Mouse (Mus musculus) lung, embryonic 15.5 days (tissue): ENCODE measurements around the gene Gli3. TPM values are rescaled to one million over a fixed set of nuclear protein-coding genes. Genes with fewer than 3 reads are reported as not detected.
A peak's percentile ranks its signal among the peaks of the same experiment; 100 is the strongest.

Experiments
- ATAC-seq: fragments of 200-750 bp; cut with Nextera tagmentation; 2 replicates; pipeline ENCODE4 v1.8.0; 2017; ENCODE audit warnings: moderate number of reproducible peaks, borderline replicate concordance; ENCODE audit not compliant: low FRiP score, low TSS enrichment; ENCODE audit errors: extremely low read depth
- H3K27ac ChIP-seq: fragments of 300-500 bp; sonication (generic); 2 replicates; pipeline ENCODE4 v1.5.1; 2015; ENCODE audit warnings: moderate library complexity, mild to moderate bottlenecking, inconsistent platforms
- H3K27me3 ChIP-seq: fragments of 300-500 bp; sonication (generic); 2 replicates; pipeline ENCODE4 v1.6.1; 2015; ENCODE audit warnings: inconsistent platforms
- H3K36me3 ChIP-seq: fragments of 300-500 bp; sonication (generic); 2 replicates; pipeline ENCODE4 v1.6.1; 2015; ENCODE audit warnings: inconsistent platforms
- H3K4me1 ChIP-seq: fragments of 300-500 bp; sonication (generic); 2 replicates; pipeline ENCODE4 v1.6.1; 2015; ENCODE audit warnings: inconsistent platforms
- H3K4me2 ChIP-seq: fragments of 300-500 bp; sonication (generic); 2 replicates; pipeline ENCODE4 v1.6.1; 2015; ENCODE audit warnings: inconsistent platforms, mild to moderate bottlenecking, moderate library complexity
- H3K4me3 ChIP-seq: fragments of 300-500 bp; sonication (generic); 2 replicates; pipeline ENCODE4 v1.5.1; 2015; ENCODE audit warnings: mild to moderate bottlenecking, inconsistent platforms
- H3K9ac ChIP-seq: fragments of 300-500 bp; sonication (generic); 2 replicates; pipeline ENCODE4 v1.6.1; 2015; ENCODE audit warnings: inconsistent platforms
- H3K9me3 ChIP-seq: fragments of 300-500 bp; sonication (generic); 2 replicates; pipeline ENCODE4 v1.6.1; 2016; ENCODE audit warnings: inconsistent platforms
- WGBS: fragments of 180-500 bp; shearing (Covaris S2); methylation state at CpG from one replicate; pipeline ENCODE4 v1.1.7; 2015; 5-methylcytosine and 5-hydroxymethylcytosine counted together
- polyA plus RNA-seq: library from polyadenylated mRNA; unstranded; fragments of >200 nt; fragmentation: Nextera tagmentation; extraction: Ambion mirVana; gene quantifications from 2 replicates; pipeline ENCODE4 v1.2.1, GENCODE M21; 2015

Gene Gli3
- polyA plus RNA-seq, 1 experiment from 2014 or later, result 19.0 TPM

- 0 out of 2 replicates have a peak, but pooled peaks cover 3% of the 10 kb centered on the region for H3K36me3 ChIP-seq
- H3K9me3 ChIP-seq, result no peaks in the 10 kb centered on the region
- no peak overlapping the region for H3K27ac ChIP-seq
- ATAC-seq, result no peak
- WGBS, result 60% methylated on average over 4 of the region's 4 CpGs
- no peak overlapping the region for H3K4me3 ChIP-seq
- no peaks in the 10 kb centered on the region for H3K4me1 ChIP-seq
- no peak overlapping the region for H3K4me2 ChIP-seq
- H3K27me3 ChIP-seq, result no peaks in the 10 kb centered on the region
- H3K9ac ChIP-seq, result no peak overlapping the region
These were observed 35.3 kb downstream of the Gli3 start for GRCm38 (mm10) chr13:15498338-15498737.

GRCm38 (mm10) chr13:15510925-15511324, 47.9 kb downstream of the Gli3 start:
- H3K9ac ChIP-seq, result no peak overlapping the region
- no peaks in the 10 kb centered on the region for H3K36me3 ChIP-seq
- H3K4me3 ChIP-seq, result no peak overlapping the region
- peaks cover 15% of the 10 kb centered on the region for H3K4me1 ChIP-seq
- H3K27ac ChIP-seq, result no peak overlapping the region
- ATAC-seq, result no peak
- no peaks in the 10 kb centered on the region for H3K27me3 ChIP-seq
- H3K9me3 ChIP-seq, result no peaks in the 10 kb centered on the region
- H3K4me2 ChIP-seq, result no peak overlapping the region

- Histone ChIP-seq H3K27ac (no peak overlapping the region; the same call in 1 of the 2 replicates), H3K9ac (no peak overlapping the region), H3K4me3 (no peak overlapping the region), H3K4me2 (no peak overlapping the region), H3K9me3 (no peaks in the 10 kb centered on the region), H3K4me1 (peaks cover 21% of the 10 kb centered on the region), H3K27me3 (no peaks in the 10 kb centered on the region), H3K36me3 (no peaks in the 10 kb centered on the region)
- ATAC-seq, result no peak
- WGBS, result 89% methylated on average over 5 of the region's 5 CpGs
These were observed 50.1 kb downstream of the Gli3 start for GRCm38 (mm10) chr13:15513114-15513513.

GRCm38 (mm10) chr13:15514082-15514481, 51.0 kb downstream of the Gli3 start:
- Histone ChIP-seq H3K27ac (no peak overlapping the region), H3K27me3 (no peaks in the 10 kb centered on the region), H3K9ac (no peak overlapping the region), H3K36me3 (no peaks in the 10 kb centered on the region), H3K4me2 (no peak overlapping the region), H3K4me3 (no peak overlapping the region), H3K9me3 (no peaks in the 10 kb centered on the region), H3K4me1 (peaks cover 21% of the 10 kb centered on the region)
- ATAC-seq, result no peak
- 44% methylated on average over 8 of the region's 8 CpGs for WGBS

GRCm38 (mm10) chr13:15517048-15517760, 54.2 kb downstream of the Gli3 start:
- ATAC-seq, result no peak
- Histone ChIP-seq H3K9me3 (no peaks in the 10 kb centered on the region), H3K4me1 (peaks cover 21% of the 10 kb centered on the region), H3K27me3 (no peaks in the 10 kb centered on the region), H3K4me2 (no peak overlapping the region), H3K9ac (no peak overlapping the region), H3K4me3 (no peak overlapping the region), H3K27ac (no peak overlapping the region), H3K36me3 (no peaks in the 10 kb centered on the region)
- 80% methylated on average over 9 of the region's 9 CpGs for WGBS

- Histone ChIP-seq H3K36me3 (no peaks in the 10 kb centered on the region), H3K27ac (no peak overlapping the region), H3K9ac (no peak overlapping the region), H3K4me1 (0 out of 2 replicates have a peak, but pooled peaks cover 6% of the 10 kb centered on the region), H3K4me3 (no peak overlapping the region), H3K4me2 (no peak overlapping the region), H3K9me3 (no peaks in the 10 kb centered on the region), H3K27me3 (no peaks in the 10 kb centered on the region)
- 52% methylated on average over 2 of the region's 2 CpGs for WGBS
- no peak for ATAC-seq
These were observed 57.3 kb downstream of the Gli3 start for GRCm38 (mm10) chr13:15520353-15520752.

- Histone ChIP-seq H3K4me2 (no peak overlapping the region), H3K27me3 (no peaks in the 10 kb centered on the region), H3K4me1 (peaks cover 4% of the 10 kb centered on the region; the same call in 1 of the 2 replicates), H3K36me3 (no peaks in the 10 kb centered on the region), H3K9ac (no peak overlapping the region), H3K9me3 (no peaks in the 10 kb centered on the region), H3K4me3 (no peak overlapping the region), H3K27ac (no peak overlapping the region)
- 68% methylated on average over 3 of the region's 3 CpGs for WGBS
- ATAC-seq, result no peak
These were observed 59.1 kb downstream of the Gli3 start for GRCm38 (mm10) chr13:15522153-15522552.

GRCm38 (mm10) chr13:15524208-15524607, 61.2 kb downstream of the Gli3 start:
- no peaks in the 10 kb centered on the region for H3K36me3 ChIP-seq
- H3K9me3 ChIP-seq, result no peaks in the 10 kb centered on the region
- 80% methylated on average over 8 of the region's 8 CpGs for WGBS
- H3K4me3 ChIP-seq, result no peak overlapping the region
- peaks cover 8% of the 10 kb centered on the region for H3K4me1 ChIP-seq
- H3K4me2 ChIP-seq, result no peak overlapping the region
- no peak for ATAC-seq
- H3K27me3 ChIP-seq, result no peaks in the 10 kb centered on the region
- no peak overlapping the region for H3K9ac ChIP-seq
- H3K27ac ChIP-seq, result no peak overlapping the region

GRCm38 (mm10) chr13:15526691-15527090, 63.7 kb downstream of the Gli3 start:
- Histone ChIP-seq H3K4me2 (no peak overlapping the region), H3K9me3 (no peaks in the 10 kb centered on the region), H3K4me1 (peaks cover 8% of the 10 kb centered on the region), H3K4me3 (no peak overlapping the region), H3K9ac (no peak overlapping the region), H3K27me3 (no peaks in the 10 kb centered on the region), H3K27ac (no peak overlapping the region), H3K36me3 (no peaks in the 10 kb centered on the region)
- no peak for ATAC-seq
- 85% methylated on average over 4 of the region's 4 CpGs for WGBS

GRCm38 (mm10) chr13:15531568-15531967, 68.5 kb downstream of the Gli3 start:
- no peak overlapping the region for H3K4me2 ChIP-seq
- H3K9ac ChIP-seq, result no peak overlapping the region
- H3K36me3 ChIP-seq, result no peaks in the 10 kb centered on the region
- peaks cover 8% of the 10 kb centered on the region for H3K4me1 ChIP-seq
- no peak for ATAC-seq
- H3K27ac ChIP-seq, result no peak overlapping the region
- H3K9me3 ChIP-seq, result no peaks in the 10 kb centered on the region
- WGBS, result 72% methylated on average over 3 of the region's 3 CpGs
- no peak overlapping the region for H3K4me3 ChIP-seq
- H3K27me3 ChIP-seq, result no peaks in the 10 kb centered on the region

GRCm38 (mm10) chr13:15537206-15537605, 74.2 kb downstream of the Gli3 start:
- Histone ChIP-seq H3K4me1 (peaks cover 37% of the 10 kb centered on the region), H3K9me3 (no peaks in the 10 kb centered on the region), H3K4me2 (no peak overlapping the region), H3K36me3 (no peaks in the 10 kb centered on the region), H3K9ac (no peak overlapping the region), H3K27ac (peak overlapping the region; percentile 4; the same call in 1 of the 2 replicates), H3K27me3 (no peaks in the 10 kb centered on the region), H3K4me3 (no peak overlapping the region)
- WGBS, result 31% methylated on average over 5 of the region's 5 CpGs
- no peak for ATAC-seq

GRCm38 (mm10) chr13:15537611-15538010, 74.6 kb downstream of the Gli3 start:
- Histone ChIP-seq H3K9me3 (no peaks in the 10 kb centered on the region), H3K27me3 (no peaks in the 10 kb centered on the region), H3K4me3 (no peak overlapping the region), H3K36me3 (no peaks in the 10 kb centered on the region), H3K27ac (no peak overlapping the region), H3K4me2 (no peak overlapping the region), H3K9ac (no peak overlapping the region), H3K4me1 (peaks cover 41% of the 10 kb centered on the region)
- ATAC-seq, result no peak
- WGBS, result 68% methylated on average over 3 of the region's 3 CpGs
